Mouse (Mus musculus) layer of hippocampus, postnatal 25 days (tissue): ENCODE results near the gene Txnrd2. TPM values are rescaled to one million over a fixed set of nuclear protein-coding genes. Genes with fewer than 3 reads are reported as not detected.

Experiments used
- DNase-seq, 2 experiments: peaks; one replicate each; pipeline ENCODE4 v3.0.0; 2022; ENCODE audit warnings: mixed read lengths in 2 of 2, low spot score in 1 of 2; ENCODE audit errors: extremely low spot score in 1 of 2
- total RNA-seq, 2 experiments: library from RNA; stranded (reverse); gene quantifications; 2 replicates each; pipeline ENCODE4 v1.2.3; 2021

The Txnrd2 gene
- total RNA-seq, 2 experiments from 2014 or later, result 19.1 to 21.8 TPM

GRCm38 (mm10) chr16:18443385-18443841, 17.2 kb downstream of the Txnrd2 start:
- DNase-seq, result peak; percentile 99 to 100

DNA sequence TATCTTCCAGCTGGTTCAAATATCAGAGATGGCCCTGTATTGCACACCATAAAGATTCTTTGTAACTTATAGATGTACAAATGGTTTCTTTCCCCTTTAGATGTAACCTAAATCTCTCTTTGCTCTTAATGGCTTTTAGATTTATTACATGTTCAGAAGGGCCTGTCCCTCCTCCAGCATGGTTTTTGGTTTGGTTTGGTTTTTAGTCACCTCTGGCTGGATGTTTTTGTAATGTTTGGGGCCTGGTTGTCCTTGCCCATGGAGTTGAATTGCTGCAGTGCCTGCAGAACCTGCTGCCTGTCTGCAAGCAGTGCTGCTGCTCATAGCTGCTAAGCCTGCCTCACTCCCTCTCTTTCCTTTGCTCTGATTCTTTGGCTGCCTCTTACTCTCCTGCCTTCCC, 21.1 kb downstream of the Txnrd2 start:
- no peak for DNase-seq

DNA sequence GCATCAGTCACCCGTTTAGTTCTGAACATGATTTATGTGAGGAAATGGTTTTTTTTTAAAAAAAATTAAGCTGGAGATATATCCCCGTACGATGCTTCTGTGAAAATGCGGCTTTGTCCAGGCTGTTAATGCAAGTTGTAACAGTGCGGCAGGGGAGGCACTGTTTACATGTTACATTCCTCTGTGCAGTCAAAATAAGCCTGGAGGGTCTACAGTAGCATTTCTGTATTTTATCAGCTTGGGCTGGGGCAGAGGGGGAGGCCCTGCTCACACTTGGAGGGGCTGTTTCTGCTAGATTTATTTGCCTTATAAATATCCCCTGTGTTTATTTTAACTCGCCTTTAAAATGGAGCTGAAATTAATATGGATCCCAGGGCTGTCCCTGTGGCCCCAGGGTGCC, 21.9 kb downstream of the Txnrd2 start:
- no peak for DNase-seq

DNA sequence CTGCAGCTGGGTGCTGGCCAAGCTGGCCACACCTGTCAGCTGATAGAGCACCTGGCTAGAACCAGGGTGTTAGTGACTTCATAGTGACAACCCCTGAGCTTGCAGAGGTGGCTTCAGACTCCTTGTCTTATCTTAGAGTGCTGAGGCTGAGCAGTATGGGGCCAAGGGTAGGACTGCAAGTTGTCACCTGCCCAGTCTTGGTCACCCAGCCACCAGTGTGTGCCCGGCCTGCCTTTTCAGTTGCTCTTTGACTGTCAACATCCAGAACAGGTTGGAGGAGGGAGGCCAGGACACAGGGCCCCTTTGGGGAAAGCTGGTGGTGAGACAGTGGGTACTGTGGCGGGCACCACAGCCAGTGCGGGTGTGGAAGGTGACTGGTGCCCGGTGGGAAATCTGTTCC, 22.8 kb downstream of the Txnrd2 start:
- no peak for DNase-seq

- peak; percentile 53 to 61 for DNase-seq
Observed at GRCm38 (mm10) chr16:18451486-18452181, 25.4 kb downstream of the Txnrd2 start.

DNA sequence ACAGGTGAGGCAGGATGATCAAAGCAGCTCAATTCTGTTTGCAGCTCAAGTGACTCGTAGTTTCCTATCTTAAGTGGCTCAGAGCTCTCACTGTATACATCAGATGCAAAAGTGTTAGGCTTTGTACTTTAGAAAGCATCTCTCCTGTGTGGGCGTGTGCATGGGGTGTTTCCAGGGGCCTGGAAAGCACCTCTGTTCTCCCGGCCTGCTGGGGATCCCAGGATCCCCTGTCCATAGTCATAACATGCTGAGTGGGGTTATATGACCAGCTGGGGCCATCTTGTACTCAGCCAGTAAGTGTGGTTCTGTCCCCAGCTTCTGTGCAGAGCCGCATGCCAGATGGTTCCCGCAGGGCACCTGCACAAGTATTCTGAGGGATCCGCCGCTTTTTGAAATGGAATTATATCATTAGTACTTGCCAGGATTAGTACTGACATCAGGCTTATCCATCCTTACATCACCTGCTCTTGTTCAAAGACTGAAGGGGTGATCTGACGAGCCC, 26.2 kb downstream of the Txnrd2 start:
- DNase-seq, result peak in 1 of 2 experiments; percentile 22

- no peak for DNase-seq
Observed at GRCm38 (mm10) chr16:18453846-18454245, 27.7 kb downstream of the Txnrd2 start.

DNA sequence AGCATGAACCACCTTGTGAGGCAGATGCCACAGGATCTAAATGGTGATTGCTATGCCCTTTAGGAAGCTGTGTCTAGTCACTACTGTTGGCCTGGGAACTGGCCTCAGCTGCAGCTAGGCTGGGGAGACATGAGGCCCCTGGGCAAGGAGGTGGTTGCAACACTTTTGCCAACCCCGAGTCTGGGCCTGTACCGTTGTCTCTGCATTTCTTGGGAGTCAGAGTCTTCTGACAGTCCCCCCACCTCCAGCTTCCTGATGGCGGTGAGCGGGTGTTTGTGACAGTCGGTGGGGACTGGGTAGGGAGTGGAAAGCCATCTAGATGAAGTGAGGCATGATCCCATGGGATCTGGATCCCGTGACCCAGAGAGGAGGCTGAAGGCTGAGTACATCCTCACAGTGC, 29.2 kb downstream of the Txnrd2 start:
- DNase-seq, result no peak

GRCm38 (mm10) chr16:18458661-18459060, 32.5 kb downstream of the Txnrd2 start:
- no peak for DNase-seq

GRCm38 (mm10) chr16:18459335-18459954, 33.3 kb downstream of the Txnrd2 start:
- DNase-seq, result no peak

- DNase-seq, result peak in 1 of 2 experiments; percentile 20
Observed at GRCm38 (mm10) chr16:18459955-18460370, 33.8 kb downstream of the Txnrd2 start.

DNA sequence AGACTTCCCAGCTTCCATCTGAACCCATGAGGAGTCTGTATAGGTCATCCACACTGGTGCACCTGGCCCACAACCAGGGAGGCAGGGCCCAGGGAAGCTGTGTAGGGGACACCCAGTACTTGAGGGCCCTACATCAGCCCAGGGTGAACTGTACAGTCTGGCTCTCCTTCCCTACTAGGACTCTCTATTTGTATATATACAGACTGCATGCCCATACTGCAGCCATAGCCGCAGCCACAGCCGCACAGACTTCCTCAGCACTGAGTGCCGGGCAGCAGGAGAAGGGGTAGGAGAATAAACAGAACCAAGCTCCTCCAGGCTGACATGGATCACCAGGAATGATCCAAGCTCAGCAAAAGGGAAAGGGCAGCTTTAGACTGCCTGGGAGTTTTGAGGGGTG, 34.6 kb downstream of the Txnrd2 start:
- DNase-seq, result no peak

DNA sequence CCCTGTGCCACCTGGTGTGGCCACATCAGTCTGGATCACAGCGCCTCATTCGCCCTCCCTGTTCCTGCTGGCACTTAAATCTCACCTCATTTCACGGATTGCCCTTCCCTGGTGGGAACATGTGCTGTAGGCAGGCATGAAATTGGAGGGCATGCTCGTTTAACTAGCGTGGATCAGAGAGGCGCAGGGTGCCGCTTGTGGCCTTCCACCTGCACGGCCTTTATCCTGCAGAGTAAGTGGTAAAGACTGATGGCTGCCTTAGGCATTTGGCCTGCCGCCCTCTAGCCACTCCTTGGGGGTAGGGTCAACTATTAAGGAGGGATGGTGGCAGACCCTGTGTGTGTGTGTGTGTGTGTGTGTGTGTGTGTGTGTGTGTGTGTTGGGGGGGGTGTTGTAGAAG, 35.8 kb downstream of the Txnrd2 start:
- no peak for DNase-seq

- DNase-seq, result no peak
Observed at GRCm38 (mm10) chr16:18462598-18462997, 36.4 kb downstream of the Txnrd2 start.

- no peak for DNase-seq
Observed at GRCm38 (mm10) chr16:18464271-18464670, 38.1 kb downstream of the Txnrd2 start.

GRCm38 (mm10) chr16:18470829-18471228, 44.6 kb downstream of the Txnrd2 start:
- no peak for DNase-seq

DNA sequence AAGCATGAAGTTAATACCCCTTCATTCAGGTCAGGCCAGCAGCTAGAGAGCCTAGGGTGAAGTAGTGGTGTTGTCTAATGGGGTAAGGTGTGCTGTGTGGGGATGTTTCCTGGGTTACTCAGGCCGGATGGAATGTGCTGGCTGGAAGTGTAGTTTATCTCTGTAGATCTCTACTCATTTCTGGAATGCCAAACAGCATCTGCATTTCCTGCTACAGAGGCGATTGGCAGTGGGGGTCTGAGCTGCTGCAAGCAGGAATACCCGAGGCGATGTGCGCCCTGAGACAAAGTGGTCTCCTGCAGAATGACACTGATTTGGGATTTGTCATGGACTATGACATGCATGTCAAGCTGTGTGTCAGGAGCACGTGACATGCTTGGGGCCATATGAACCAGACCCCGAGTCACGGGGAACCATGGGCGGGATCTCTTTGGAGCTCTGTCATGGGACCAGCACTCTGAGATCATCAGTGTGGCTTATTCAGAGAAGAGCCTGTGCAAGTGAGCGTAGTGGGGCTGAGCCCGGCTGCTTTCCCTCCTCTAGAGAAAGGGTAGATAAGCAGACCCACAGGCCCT, 45.3 kb downstream of the Txnrd2 start:
- no peak for DNase-seq

DNA sequence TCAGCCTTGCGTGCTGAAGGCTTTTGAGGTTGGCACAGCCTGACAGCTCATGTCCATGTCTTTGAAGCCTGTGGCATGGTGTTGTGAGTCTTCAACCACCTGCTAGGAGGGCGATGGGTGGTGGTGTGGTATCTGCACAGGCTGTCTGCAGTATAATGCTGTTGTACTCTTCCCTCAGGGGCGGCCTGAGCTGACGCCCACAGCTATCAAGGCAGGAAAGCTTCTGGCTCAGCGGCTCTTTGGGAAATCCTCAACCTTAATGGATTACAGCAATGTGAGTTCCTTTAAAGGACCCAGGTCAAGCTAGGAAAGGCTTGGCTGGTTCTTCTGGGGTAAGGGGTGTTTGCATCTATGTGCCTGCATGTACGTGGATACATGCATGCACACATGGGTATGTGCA, 45.8 kb downstream of the Txnrd2 start:
- DNase-seq, result no peak

DNA sequence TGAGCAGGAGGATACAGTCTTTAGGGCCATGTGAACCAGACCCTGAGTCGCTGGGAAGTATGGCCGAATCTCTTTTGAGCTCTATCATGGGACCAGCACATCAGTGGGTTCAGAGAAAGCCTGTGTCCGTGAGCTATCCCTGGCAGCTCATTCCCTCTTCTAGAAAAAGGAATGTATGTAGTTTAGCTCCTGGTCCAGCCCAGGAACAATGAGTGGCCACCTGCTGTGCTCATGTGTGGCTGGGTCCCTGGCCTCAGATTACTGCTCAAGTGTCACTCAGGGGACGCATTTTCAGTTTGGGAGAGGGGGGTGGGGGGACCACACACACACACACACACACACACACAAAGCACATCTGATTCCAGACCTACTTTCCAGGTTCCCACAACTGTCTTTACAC, 46.2 kb downstream of the Txnrd2 start:
- DNase-seq, result no peak

DNA sequence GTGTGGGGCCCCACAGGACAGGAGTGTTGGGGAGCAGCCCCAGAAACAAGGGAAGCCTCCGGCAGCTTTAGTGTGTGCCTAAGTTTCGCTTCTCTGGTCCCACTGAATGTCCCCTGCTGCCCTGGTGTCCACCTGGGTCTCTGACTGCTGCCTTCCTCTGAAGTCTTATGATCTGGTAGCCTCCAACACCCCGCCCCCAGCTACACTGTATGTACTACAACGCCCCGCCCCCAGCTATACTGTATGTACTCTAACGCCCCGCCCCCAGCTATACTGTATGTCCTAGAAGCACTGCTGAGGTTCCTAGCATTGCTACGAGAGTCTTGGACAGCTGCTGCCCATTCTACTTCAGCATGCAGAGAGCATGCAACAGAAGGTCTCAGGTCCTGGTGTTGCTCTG, 46.8 kb downstream of the Txnrd2 start:
- DNase-seq, result no peak

GRCm38 (mm10) chr16:18474021-18474420, 47.8 kb downstream of the Txnrd2 start:
- no peak for DNase-seq

GRCm38 (mm10) chr16:18477996-18478395, 51.8 kb downstream of the Txnrd2 start:
- DNase-seq, result no peak
